Mouse (Mus musculus): ENCODE results near the gene Gm26661. TPM values are rescaled to one million over a fixed set of nuclear protein-coding genes. Genes with fewer than 3 reads are reported as not detected.

Gm26661 gene
- total and polyA plus RNA-seq, 3 experiments = not detected

DNA sequence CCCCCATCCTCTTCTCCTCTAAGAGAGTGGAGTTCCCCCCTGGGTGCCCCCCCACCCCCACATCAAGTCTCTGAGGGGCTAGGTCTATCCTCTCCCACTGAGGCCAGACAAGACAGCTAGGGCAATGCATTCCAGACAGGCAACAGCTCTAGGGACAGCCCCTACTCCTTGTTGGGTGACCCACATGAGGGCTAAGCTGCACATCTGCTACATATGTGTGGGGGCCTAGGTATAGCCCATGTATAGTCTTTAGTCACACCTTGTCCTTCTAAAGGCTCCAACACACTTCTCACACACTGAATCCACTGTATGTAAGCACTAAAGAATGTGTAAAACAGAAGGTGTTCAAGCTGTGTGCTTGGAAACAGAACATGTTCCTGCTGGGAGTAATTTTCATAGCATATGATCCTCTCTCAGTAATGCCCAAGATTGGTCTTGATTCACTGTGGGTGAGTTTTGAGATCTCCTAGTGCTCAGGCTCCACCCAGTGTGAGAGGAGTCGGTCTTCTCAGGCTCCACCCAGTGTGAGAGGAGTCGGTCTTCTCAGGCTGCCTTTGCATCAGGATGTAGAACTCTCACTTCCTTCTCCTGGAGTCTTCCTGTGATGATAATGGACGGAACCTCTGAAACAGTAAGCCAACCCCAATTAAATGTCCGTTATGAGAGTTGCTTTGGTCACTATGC lies 12.6 kb downstream of the Gm26661 start:
- H3K27me3 ChIP-seq (ENCODE audit: control insufficient read depth in 1 of 2, insufficient read depth in 2 of 2, low read length in 2 of 2) = no peaks in the 10 kb centered on the region; a peak in 1 of 4 replicates
- no peaks in the 10 kb centered on the region for H3K36me3 ChIP-seq (ENCODE audit: control insufficient read depth in 1 of 2, insufficient read depth in 2 of 2, low read length in 2 of 2)
- no peaks in the 10 kb centered on the region for H3K79me2 ChIP-seq (ENCODE audit: control insufficient read depth, insufficient read depth, low read length, poor library complexity)
- no peak overlapping the region for H3K27ac ChIP-seq (ENCODE audit: control insufficient read depth, low read depth, low read length)
- H3K9me3 ChIP-seq (replicated peaks; ENCODE audit: insufficient read depth, low read length) = no peaks in the 10 kb centered on the region
- no peak for DNase-seq (ENCODE audit: low read depth, low spot score)
- TF ChIP-seq MYC (IDR thresholded peaks at IDR 0.05; ENCODE audit: low read depth, low read length) = no peak
- no peak for TF ChIP-seq KAT2A (conservative IDR thresholded peaks at IDR 0.05; ENCODE audit: low read depth, low read length)
- no peak for TF ChIP-seq TCF12 (IDR thresholded peaks at IDR 0.05; ENCODE audit: low read depth, low read length)
- TF ChIP-seq ZMIZ1 (IDR thresholded peaks at IDR 0.05; ENCODE audit: low read depth, low read length) = no peak
- no peak for TF ChIP-seq SIN3A (IDR thresholded peaks at IDR 0.05; ENCODE audit: low read length)
- no peak for TF ChIP-seq MAZ (IDR thresholded peaks at IDR 0.05; ENCODE audit: low read depth, low read length)
- no peak for TF ChIP-seq E2F4 (IDR thresholded peaks at IDR 0.05; ENCODE audit: borderline replicate concordance, low read depth, low read length)
- TF ChIP-seq GATA1 (IDR thresholded peaks at IDR 0.05; ENCODE audit: low read depth, low read length) = no peak
- H3K4me1 ChIP-seq (ENCODE audit: control insufficient read depth in 1 of 2, insufficient read depth in 2 of 2, low read length in 2 of 2) = peaks cover 0 to 2% of the 10 kb centered on the region in 2 experiments; a peak in 1 of 4 replicates
- no peak overlapping the region for H3K4me3 ChIP-seq (ENCODE audit: control insufficient read depth in 1 of 2, insufficient read depth in 1 of 2, low read depth in 2 of 2, low read length in 2 of 2)
- H3K9ac ChIP-seq (ENCODE audit: control insufficient read depth, low read depth, low read length, poor library complexity, severe bottlenecking) = no peak overlapping the region

DNA sequence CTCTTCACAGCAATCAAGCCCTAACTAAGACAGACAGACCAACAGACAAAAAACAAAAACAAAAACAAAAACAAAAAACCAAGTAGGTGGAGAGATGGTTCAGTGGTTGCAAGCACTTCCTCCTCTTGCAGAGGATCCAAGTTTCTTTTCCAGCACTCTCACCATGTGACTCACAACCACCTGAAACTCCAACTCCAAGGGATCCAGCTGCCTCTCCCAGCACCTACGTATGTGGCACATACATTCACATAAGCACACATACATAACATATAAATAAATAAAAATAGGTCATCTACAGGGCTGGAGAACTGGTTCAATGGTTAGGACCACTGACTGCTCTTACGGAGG lies 13.1 kb downstream of the Gm26661 start:
- H3K4me1 ChIP-seq (ENCODE audit: control insufficient read depth in 1 of 2, insufficient read depth in 2 of 2, low read length in 2 of 2) = peaks cover 0 to 2% of the 10 kb centered on the region in 2 experiments; a peak in 1 of 4 replicates
- H3K36me3 ChIP-seq (ENCODE audit: control insufficient read depth in 1 of 2, insufficient read depth in 2 of 2, low read length in 2 of 2) = no peaks in the 10 kb centered on the region
- no peak overlapping the region for H3K27ac ChIP-seq (ENCODE audit: control insufficient read depth, low read depth, low read length)
- no peak overlapping the region for H3K9ac ChIP-seq (ENCODE audit: control insufficient read depth, low read depth, low read length, poor library complexity, severe bottlenecking)
- DNase-seq (ENCODE audit: low read depth, low spot score) = no peak
- H3K79me2 ChIP-seq (ENCODE audit: control insufficient read depth, insufficient read depth, low read length, poor library complexity) = no peaks in the 10 kb centered on the region
- H3K27me3 ChIP-seq (ENCODE audit: control insufficient read depth in 1 of 2, insufficient read depth in 2 of 2, low read length in 2 of 2) = no peaks in the 10 kb centered on the region; a peak in 1 of 4 replicates
- H3K4me3 ChIP-seq (ENCODE audit: control insufficient read depth in 1 of 2, insufficient read depth in 1 of 2, low read depth in 2 of 2, low read length in 2 of 2) = no peak overlapping the region
- no peaks in the 10 kb centered on the region for H3K9me3 ChIP-seq (replicated peaks; ENCODE audit: insufficient read depth, low read length)
- TF ChIP-seq RCOR1 (IDR thresholded peaks at IDR 0.05; ENCODE audit: low read depth, low read length) = no peak
- TF ChIP-seq EP300 (IDR thresholded peaks at IDR 0.05; ENCODE audit: low read depth in 1 of 2, low read length in 2 of 2) = no peak
- TF ChIP-seq JUND (IDR thresholded peaks at IDR 0.05; ENCODE audit: low read depth, low read length) = no peak
- no peak for TF ChIP-seq MAFK (IDR thresholded peaks at IDR 0.05; ENCODE audit: borderline replicate concordance, low read depth, low read length)
- TF ChIP-seq MAZ (IDR thresholded peaks at IDR 0.05; ENCODE audit: low read depth, low read length) = no peak
- no peak for TF ChIP-seq HCFC1 (IDR thresholded peaks at IDR 0.05; ENCODE audit: low read depth, low read length)
- TF ChIP-seq TBP (IDR thresholded peaks at IDR 0.05; ENCODE audit: low read depth, low read length) = no peak
- TF ChIP-seq MYB (IDR thresholded peaks at IDR 0.05; ENCODE audit: low read depth, low read length) = no peak
- no peak for TF ChIP-seq BHLHE40 (IDR thresholded peaks at IDR 0.05; ENCODE audit: borderline replicate concordance, low read depth, low read length)
- no peak for TF ChIP-seq ZKSCAN1 (IDR thresholded peaks at IDR 0.05; ENCODE audit: low read depth, low read length)
- no peak for TF ChIP-seq UBTF (IDR thresholded peaks at IDR 0.05; ENCODE audit: borderline replicate concordance, insufficient read depth, low read depth, low read length)
- TF ChIP-seq KAT2A (conservative IDR thresholded peaks at IDR 0.05; ENCODE audit: low read depth, low read length) = no peak
- TF ChIP-seq CHD1 (IDR thresholded peaks at IDR 0.05; ENCODE audit: low read depth, low read length) = no peak
- no peak for TF ChIP-seq POLR2AphosphoS2 (IDR thresholded peaks at IDR 0.05; ENCODE audit: low read length)
- TF ChIP-seq RAD21 (IDR thresholded peaks at IDR 0.05; ENCODE audit: low read depth, low read length) = no peak
- TF ChIP-seq NRF1 (IDR thresholded peaks at IDR 0.05; ENCODE audit: insufficient read depth, low read depth, low read length, poor library complexity, severe bottlenecking) = no peak
- TF ChIP-seq ZC3H11A (IDR thresholded peaks at IDR 0.05; ENCODE audit: low read depth, low read length) = no peak
